Mouse (Mus musculus): ENCODE measurements around the gene Mrpl53. TPM values are rescaled to one million over a fixed set of nuclear protein-coding genes. Genes with fewer than 3 reads are reported as not detected.

The Mrpl53 gene
- polyA plus RNA-seq, 1 experiment from 2014 or later = 113 TPM

DNA sequence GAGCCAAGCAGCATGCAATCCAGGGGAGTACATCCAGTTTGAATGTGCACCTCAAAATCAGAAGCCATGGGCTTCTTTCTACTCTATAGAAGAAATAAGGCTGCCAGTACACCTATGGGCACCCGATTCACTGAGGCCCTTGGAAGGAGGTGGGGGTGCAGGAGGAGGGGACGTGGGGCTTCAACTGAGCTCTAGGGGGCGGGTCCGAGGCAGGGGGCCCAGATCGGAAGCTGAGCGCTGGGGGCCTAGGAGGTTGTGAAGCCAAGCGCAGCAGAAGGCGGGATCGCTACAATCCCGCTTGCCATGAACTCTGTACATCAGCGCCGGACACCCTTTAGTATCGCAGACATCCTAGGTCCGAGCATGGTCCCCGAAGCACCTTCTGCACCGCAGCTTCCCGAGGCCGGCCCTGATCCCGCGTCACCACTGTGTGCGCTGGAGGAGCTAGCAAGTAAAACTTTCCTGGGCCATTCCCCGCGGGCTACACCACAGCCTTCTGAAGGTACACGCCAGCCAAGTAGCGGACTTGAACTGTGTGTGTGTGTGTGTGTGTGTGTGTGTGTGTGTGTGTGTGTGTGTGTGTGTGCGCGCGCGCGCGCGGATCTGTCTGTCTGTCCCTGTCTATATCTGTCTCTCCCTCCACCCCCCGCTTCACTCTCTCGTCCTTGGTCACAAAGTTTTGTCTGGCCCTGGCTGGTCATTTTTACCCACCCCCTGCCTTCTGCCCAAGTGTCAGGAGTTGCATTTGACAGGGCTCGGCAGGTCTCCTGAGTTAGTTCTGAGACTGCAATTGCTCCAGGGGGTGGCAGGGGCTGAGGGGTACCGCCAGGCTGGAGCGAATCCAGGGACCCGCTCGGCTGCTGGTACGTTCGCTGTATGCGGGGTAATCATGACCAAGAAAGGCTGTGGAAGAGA, 22.5 kb upstream of the Mrpl53 start, which contains the start of gene Lbx2:
TSS of gene Lbx2 (plus strand) at position 247 of the 915 bp plus-strand sequence.
- Histone ChIP-seq H3K27me3 (replicated peaks; ENCODE audit: control insufficient read depth, insufficient read depth, low read length) (peaks cover 64% of the 10 kb centered on the region), H3K4me2 (replicated peaks; ENCODE audit: low read depth) (peak within 1 kb of the TSS; percentile 55), H3K27ac (ENCODE audit: low read depth, low read length) (no peak within 1 kb of the TSS), H3K9ac (ENCODE audit: low read depth, low read length) (no peak within 1 kb of the TSS), H3K9me3 (ENCODE audit: control insufficient read depth) (no peaks in the 10 kb centered on the region), H3K4me3 (ENCODE audit: low read depth, low read length) (peak within 1 kb of the TSS; percentile 32; the same call in 1 of the 2 replicates), H3K36me3 (ENCODE audit: control insufficient read depth, insufficient read depth) (peaks cover 14% of the 10 kb centered on the region; the same call in 1 of the 2 replicates), H3K4me1 (replicated peaks; ENCODE audit: control insufficient read depth, insufficient read depth, low read length) (no peaks in the 10 kb centered on the region)
- 7% methylated on average over 42 of the region's 42 CpGs for WGBS
- no peak for ATAC-seq
- TF ChIP-seq CTCF (IDR thresholded peaks at IDR 0.05; ENCODE audit: low read depth) = no peak

DNA sequence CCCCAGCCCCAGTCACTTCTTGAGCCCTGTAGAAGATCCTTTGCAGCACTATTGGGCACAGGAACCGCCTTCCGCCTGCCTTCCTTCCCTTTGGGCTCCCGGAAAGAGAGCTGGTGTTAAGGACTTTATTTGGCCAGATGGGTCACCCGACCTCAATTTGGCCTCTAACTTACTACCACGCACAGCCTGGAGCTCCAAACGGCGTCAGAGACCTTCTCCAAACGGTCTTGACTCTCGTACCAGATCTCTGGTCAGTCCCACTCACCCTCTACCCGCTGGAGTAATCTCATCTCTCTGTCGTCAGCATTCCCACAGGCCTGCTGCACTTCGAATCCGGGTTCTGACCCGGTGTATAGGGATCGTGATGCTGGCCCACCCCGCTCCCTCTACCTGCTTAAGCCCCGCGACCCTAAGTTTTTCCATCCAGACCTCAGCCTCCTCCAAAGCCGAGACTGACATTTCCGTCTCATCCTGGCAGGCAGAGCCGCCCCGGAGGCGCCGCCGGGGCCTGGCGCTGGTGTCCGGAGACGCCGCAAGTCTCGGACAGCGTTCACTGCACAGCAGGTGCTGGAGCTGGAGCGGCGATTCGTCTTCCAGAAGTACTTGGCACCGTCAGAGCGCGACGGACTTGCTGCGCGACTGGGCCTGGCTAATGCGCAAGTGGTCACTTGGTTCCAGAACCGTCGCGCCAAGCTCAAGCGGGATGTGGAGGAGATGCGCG, 21.5 kb upstream of the Mrpl53 start:
- H3K9me3 ChIP-seq (ENCODE audit: control insufficient read depth) = no peaks in the 10 kb centered on the region
- H3K4me1 ChIP-seq (replicated peaks; ENCODE audit: control insufficient read depth, insufficient read depth, low read length) = no peaks in the 10 kb centered on the region

DNA sequence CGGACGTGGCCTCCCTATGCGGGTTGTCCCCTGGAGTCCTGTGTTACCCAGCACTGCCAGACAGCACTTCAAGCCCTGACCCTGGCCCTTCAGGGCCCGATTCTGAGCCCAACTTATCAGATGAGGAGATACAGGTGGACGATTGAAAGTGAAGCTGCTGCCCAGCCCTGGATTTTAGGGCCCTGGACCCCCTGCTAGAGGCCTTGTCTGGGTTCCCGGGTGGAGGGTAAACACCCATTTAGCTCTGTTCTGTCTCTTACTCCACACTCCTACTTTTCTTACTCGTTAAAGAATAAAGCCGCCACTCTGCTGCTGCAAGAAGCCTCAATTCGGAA, 20.9 kb upstream of the Mrpl53 start:
- 16% methylated on average over 9 of the region's 9 CpGs for WGBS
- H3K27me3 ChIP-seq (replicated peaks; ENCODE audit: control insufficient read depth, insufficient read depth, low read length) = peaks cover 61% of the 10 kb centered on the region
- no peak for ATAC-seq
- H3K27ac ChIP-seq (ENCODE audit: low read depth, low read length) = no peak overlapping the region
- H3K9me3 ChIP-seq (ENCODE audit: control insufficient read depth) = no peaks in the 10 kb centered on the region
- 0 out of 2 replicates have a peak, but pooled peaks cover under 1% of the 10 kb centered on the region for H3K36me3 ChIP-seq (ENCODE audit: control insufficient read depth, insufficient read depth)
- no peak for TF ChIP-seq CTCF (IDR thresholded peaks at IDR 0.05; ENCODE audit: low read depth)
- H3K9ac ChIP-seq (ENCODE audit: low read depth, low read length) = no peak overlapping the region
- H3K4me1 ChIP-seq (replicated peaks; ENCODE audit: control insufficient read depth, insufficient read depth, low read length) = no peaks in the 10 kb centered on the region
- peak overlapping the region; percentile 32 for H3K4me3 ChIP-seq (ENCODE audit: low read depth, low read length)
- peak overlapping the region; percentile 55 for H3K4me2 ChIP-seq (replicated peaks; ENCODE audit: low read depth)

More for the DNA sequence above, 21.5 kb upstream of the Mrpl53 start:
- TF ChIP-seq CTCF (IDR thresholded peaks at IDR 0.05; ENCODE audit: low read depth) = no peak
- no peak overlapping the region for H3K27ac ChIP-seq (ENCODE audit: low read depth, low read length)
- H3K27me3 ChIP-seq (replicated peaks; ENCODE audit: control insufficient read depth, insufficient read depth, low read length) = peaks cover 64% of the 10 kb centered on the region
- peak overlapping the region; percentile 32 for H3K4me3 ChIP-seq (ENCODE audit: low read depth, low read length)
- 0 out of 2 replicates have a peak, but pooled peaks cover 6% of the 10 kb centered on the region for H3K36me3 ChIP-seq (ENCODE audit: control insufficient read depth, insufficient read depth)
- 3% methylated on average over 46 of the region's 47 CpGs for WGBS
- no peak for ATAC-seq
- H3K9ac ChIP-seq (ENCODE audit: low read depth, low read length) = no peak overlapping the region
- peak overlapping the region; percentile 55 for H3K4me2 ChIP-seq (replicated peaks; ENCODE audit: low read depth)

DNA sequence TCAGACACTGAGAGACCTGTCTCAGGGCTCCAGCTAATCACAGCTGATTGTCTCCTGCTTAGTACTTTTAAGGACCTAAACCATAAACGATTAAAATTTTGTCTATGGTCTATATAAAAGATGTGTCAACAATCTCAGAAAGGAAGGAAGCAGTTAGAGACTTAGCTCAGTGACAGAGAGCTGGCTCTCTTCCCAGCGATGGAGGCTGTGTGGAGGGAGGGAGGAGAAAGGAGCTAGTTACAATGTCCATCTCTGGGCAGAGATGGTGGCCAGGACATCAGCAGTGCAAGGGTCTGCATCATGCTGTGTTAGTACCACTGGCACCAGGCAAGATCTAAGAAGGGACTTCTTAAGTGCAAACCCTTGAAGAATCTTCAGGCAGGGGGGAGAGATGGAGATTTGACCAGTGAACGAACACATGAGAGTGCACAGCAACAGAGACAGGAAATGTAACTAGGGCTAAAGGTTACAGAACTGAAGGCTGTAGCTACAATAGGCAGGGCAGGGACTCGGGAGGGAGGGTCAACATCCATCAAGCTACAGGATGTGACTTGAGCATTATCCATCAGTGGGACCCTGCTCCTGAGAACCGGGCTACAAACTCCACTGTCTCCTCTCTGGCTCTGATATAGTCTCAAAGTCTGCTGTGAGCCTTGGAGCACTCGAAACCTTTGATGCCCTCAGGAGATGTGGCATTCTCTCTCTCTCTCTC, 16.3 kb upstream of the Mrpl53 start:
- H3K27me3 ChIP-seq (replicated peaks; ENCODE audit: control insufficient read depth, insufficient read depth, low read length) = peaks cover 21% of the 10 kb centered on the region
- no peaks in the 10 kb centered on the region for H3K9me3 ChIP-seq (ENCODE audit: control insufficient read depth)
- WGBS = 25% methylated on average over 6 of the region's 6 CpGs
- no peaks in the 10 kb centered on the region for H3K36me3 ChIP-seq (ENCODE audit: control insufficient read depth, insufficient read depth)
- H3K4me2 ChIP-seq (replicated peaks; ENCODE audit: low read depth) = no peak overlapping the region
- no peak overlapping the region for H3K27ac ChIP-seq (ENCODE audit: low read depth, low read length)
- ATAC-seq = no peak
- no peak overlapping the region for H3K4me3 ChIP-seq (ENCODE audit: low read depth, low read length)
- H3K9ac ChIP-seq (ENCODE audit: low read depth, low read length) = no peak overlapping the region
- TF ChIP-seq CTCF (IDR thresholded peaks at IDR 0.05; ENCODE audit: low read depth) = no peak
- no peaks in the 10 kb centered on the region for H3K4me1 ChIP-seq (replicated peaks; ENCODE audit: control insufficient read depth, insufficient read depth, low read length)

DNA sequence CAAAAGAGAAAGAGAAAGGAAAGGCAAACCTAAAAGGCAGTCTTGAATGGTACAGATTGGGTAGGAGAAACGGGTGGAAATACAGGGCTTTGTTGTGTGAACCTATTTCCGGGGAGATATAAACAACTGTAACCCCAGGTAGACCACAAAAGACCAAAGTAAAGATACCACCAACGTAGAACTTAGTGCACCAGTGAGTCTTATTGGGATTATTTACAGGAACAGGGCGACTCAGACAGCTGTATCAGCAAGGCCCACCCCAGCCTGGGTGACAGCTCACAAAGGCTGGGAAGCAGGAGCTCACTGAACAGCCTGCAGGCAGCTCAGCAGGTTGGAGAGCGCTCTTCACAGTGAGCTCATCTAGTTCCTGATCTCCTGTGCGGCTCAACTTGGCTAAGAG, 12.9 kb upstream of the Mrpl53 start:
- ATAC-seq = no peak
- no peaks in the 10 kb centered on the region for H3K36me3 ChIP-seq (ENCODE audit: control insufficient read depth, insufficient read depth)
- no peaks in the 10 kb centered on the region for H3K4me1 ChIP-seq (replicated peaks; ENCODE audit: control insufficient read depth, insufficient read depth, low read length)
- H3K4me3 ChIP-seq (ENCODE audit: low read depth, low read length) = no peak overlapping the region
- no peak for TF ChIP-seq CTCF (IDR thresholded peaks at IDR 0.05; ENCODE audit: low read depth)
- no peak overlapping the region for H3K4me2 ChIP-seq (replicated peaks; ENCODE audit: low read depth)
- H3K9ac ChIP-seq (ENCODE audit: low read depth, low read length) = no peak overlapping the region
- H3K9me3 ChIP-seq (ENCODE audit: control insufficient read depth) = no peaks in the 10 kb centered on the region
- 57% methylated on average over 6 of the region's 6 CpGs for WGBS
- no peaks in the 10 kb centered on the region for H3K27me3 ChIP-seq (replicated peaks; ENCODE audit: control insufficient read depth, insufficient read depth, low read length)
- H3K27ac ChIP-seq (ENCODE audit: low read depth, low read length) = no peak overlapping the region

DNA sequence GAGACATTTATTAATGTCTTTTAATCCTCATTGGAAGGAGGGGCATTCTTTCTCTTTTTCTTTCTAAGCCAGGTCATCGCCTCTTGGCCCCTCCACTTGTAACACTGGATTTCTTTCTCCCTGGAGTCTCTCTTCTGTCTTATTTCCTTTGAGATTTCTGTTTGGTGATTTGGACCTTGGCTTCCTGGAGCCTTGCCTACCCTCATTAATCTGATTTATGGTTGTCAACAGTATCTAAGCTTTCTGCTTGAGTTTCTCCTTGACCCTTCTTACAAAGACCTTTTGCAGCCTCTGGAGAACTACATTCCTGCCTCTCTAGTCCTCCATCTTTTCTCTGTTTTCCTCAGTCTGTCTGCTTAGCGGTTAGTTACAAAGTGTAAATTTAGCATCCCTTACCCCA, 10.4 kb upstream of the Mrpl53 start:
- no peak for TF ChIP-seq CTCF (IDR thresholded peaks at IDR 0.05; ENCODE audit: low read depth)
- no peak for ATAC-seq
- H3K9ac ChIP-seq (ENCODE audit: low read depth, low read length) = no peak overlapping the region
- no peak overlapping the region for H3K4me2 ChIP-seq (replicated peaks; ENCODE audit: low read depth)
- no peak overlapping the region for H3K4me3 ChIP-seq (ENCODE audit: low read depth, low read length)
- H3K36me3 ChIP-seq (ENCODE audit: control insufficient read depth, insufficient read depth) = no peaks in the 10 kb centered on the region
- 51% methylated on average over 2 of the region's 2 CpGs for WGBS
- H3K4me1 ChIP-seq (replicated peaks; ENCODE audit: control insufficient read depth, insufficient read depth, low read length) = peaks cover 6% of the 10 kb centered on the region
- H3K27me3 ChIP-seq (replicated peaks; ENCODE audit: control insufficient read depth, insufficient read depth, low read length) = no peaks in the 10 kb centered on the region
- no peaks in the 10 kb centered on the region for H3K9me3 ChIP-seq (ENCODE audit: control insufficient read depth)
- H3K27ac ChIP-seq (ENCODE audit: low read depth, low read length) = no peak overlapping the region

All from intestine, postnatal 0 days (tissue).